Mouse (Mus musculus) bone marrow macrophage, adult 2 months (primary cell): ENCODE measurements at regions not wholly inside any gene's neighbourhood (a gene's known extent, or its start where the extent isn't known, plus 50 kb on each side); places are given as distances from the start of the nearest gene placed in this dataset.

Experiments
- CTCF ChIP-seq: IDR thresholded peaks from 2 replicates; pipeline ENCODE4 v1.5.1; 2012; ENCODE audit warnings: low read depth, mild to moderate bottlenecking, low read length, moderate library complexity
- POLR2A ChIP-seq: IDR thresholded peaks from 2 replicates; pipeline ENCODE4 v1.6.1; 2012; ENCODE audit warnings: mild to moderate bottlenecking, low read depth, low read length, borderline replicate concordance

- no peak for TF ChIP-seq POLR2A
- TF ChIP-seq CTCF, result no peak
These were observed 81.5 kb upstream of the Zmiz1 start for GRCm38 (mm10) chr14:25377554-25377899.
